Mouse (Mus musculus) cortical plate, adult 2 months (tissue): ENCODE measurements around the gene Rab40b.

Source experiments
- CTCF ChIP-seq: fragments of 200-500 bp; IDR thresholded peaks from 2 replicates; pipeline ENCODE4 v1.5.1; 2011; ENCODE audit warnings: mild to moderate bottlenecking, control low read depth, low read length; ENCODE audit not compliant: insufficient read depth; ENCODE audit errors: extremely low read depth
- POLR2A ChIP-seq: fragments of 200-500 bp; IDR thresholded peaks from 2 replicates; pipeline ENCODE4 v1.6.1; 2011; ENCODE audit warnings: mild to moderate bottlenecking, low read length, control low read depth; ENCODE audit not compliant: insufficient read depth; ENCODE audit errors: extremely low read depth

GRCm38 (mm10) chr11:121387750-121388553 is at the start of gene Rab40b:
- TF ChIP-seq CTCF (no peak), POLR2A (peak; percentile 63; the same call in 1 of the 2 replicates)
